Mouse (Mus musculus) liver, embryonic 11.5 days (tissue): Measurements from ENCODE around the gene Fam71e1. TPM values are rescaled to one million over a fixed set of nuclear protein-coding genes. Genes with fewer than 3 reads are reported as not detected.
A peak's percentile ranks its signal among the peaks of the same experiment; 100 is the strongest.

Experiments used
- ATAC-seq: fragments of 200-750 bp; cut with Nextera tagmentation; replicated peaks from 2 replicates; pipeline ENCODE4 v1.8.0; 2017; ENCODE audit warnings: moderate number of reproducible peaks, mild to moderate bottlenecking, moderate TSS enrichment, moderate library complexity; ENCODE audit not compliant: low FRiP score
- DNase-seq: peaks from one replicate; pipeline ENCODE4 v3.0.0-alpha.2; 2017; ENCODE audit warnings: low spot score
- H3K27ac ChIP-seq: fragments of 300-500 bp; sonication (generic); 2 replicates; pipeline ENCODE4 v1.5.1; 2014; ENCODE audit warnings: mild to moderate bottlenecking, low read depth, low read length, control low read depth
- H3K27me3 ChIP-seq: fragments of 300-500 bp; sonication (generic); replicated peaks from 2 replicates; pipeline ENCODE4 v1.6.1; 2014; ENCODE audit warnings: low read length, mixed read lengths; ENCODE audit not compliant: control insufficient read depth, insufficient read depth
- H3K36me3 ChIP-seq: fragments of 300-500 bp; sonication (generic); 2 replicates; pipeline ENCODE4 v1.6.1; 2014; ENCODE audit warnings: mild to moderate bottlenecking, low read length, moderate library complexity, mixed read lengths; ENCODE audit not compliant: control insufficient read depth, insufficient read depth
- H3K4me1 ChIP-seq: fragments of 300-500 bp; sonication (generic); replicated peaks from 2 replicates; pipeline ENCODE4 v1.6.1; 2014; ENCODE audit warnings: low read length, mixed read lengths; ENCODE audit not compliant: control insufficient read depth, insufficient read depth
- H3K4me2 ChIP-seq: fragments of 300-500 bp; sonication (generic); 2 replicates; pipeline ENCODE4 v1.6.1; 2014; ENCODE audit warnings: mild to moderate bottlenecking, control low read depth, moderate library complexity
- H3K4me3 ChIP-seq: fragments of 300-500 bp; sonication (generic); 2 replicates; pipeline ENCODE4 v1.5.1; 2014; ENCODE audit warnings: low read depth, low read length, control low read depth
- H3K9ac ChIP-seq: fragments of 300-500 bp; sonication (generic); 2 replicates; pipeline ENCODE4 v1.6.1; 2014; ENCODE audit warnings: low read depth, low read length, control low read depth
- H3K9me3 ChIP-seq: fragments of 300-500 bp; sonication (generic); 2 replicates; pipeline ENCODE4 v1.6.1; 2016; ENCODE audit warnings: low read length, inconsistent platforms, mixed read lengths; ENCODE audit not compliant: control insufficient read depth
- WGBS: fragments of 180-500 bp; shearing (Covaris S2); extraction: QIAGEN DNeasy Blood & Tissue Kit; methylation state at CpG from one replicate; pipeline ENCODE4 v1.1.7; 2014; 5-methylcytosine and 5-hydroxymethylcytosine counted together
- polyA plus RNA-seq: library from polyadenylated mRNA; unstranded; fragments of >200 nt; fragmentation: Nextera tagmentation; extraction: Ambion mirVana; gene quantifications from 2 replicates; pipeline ENCODE4 v1.2.1, GENCODE M21; 2014

Gene Fam71e1
- polyA plus RNA-seq, 1 experiment from 2014 or later, result 5.9 TPM

DNA sequence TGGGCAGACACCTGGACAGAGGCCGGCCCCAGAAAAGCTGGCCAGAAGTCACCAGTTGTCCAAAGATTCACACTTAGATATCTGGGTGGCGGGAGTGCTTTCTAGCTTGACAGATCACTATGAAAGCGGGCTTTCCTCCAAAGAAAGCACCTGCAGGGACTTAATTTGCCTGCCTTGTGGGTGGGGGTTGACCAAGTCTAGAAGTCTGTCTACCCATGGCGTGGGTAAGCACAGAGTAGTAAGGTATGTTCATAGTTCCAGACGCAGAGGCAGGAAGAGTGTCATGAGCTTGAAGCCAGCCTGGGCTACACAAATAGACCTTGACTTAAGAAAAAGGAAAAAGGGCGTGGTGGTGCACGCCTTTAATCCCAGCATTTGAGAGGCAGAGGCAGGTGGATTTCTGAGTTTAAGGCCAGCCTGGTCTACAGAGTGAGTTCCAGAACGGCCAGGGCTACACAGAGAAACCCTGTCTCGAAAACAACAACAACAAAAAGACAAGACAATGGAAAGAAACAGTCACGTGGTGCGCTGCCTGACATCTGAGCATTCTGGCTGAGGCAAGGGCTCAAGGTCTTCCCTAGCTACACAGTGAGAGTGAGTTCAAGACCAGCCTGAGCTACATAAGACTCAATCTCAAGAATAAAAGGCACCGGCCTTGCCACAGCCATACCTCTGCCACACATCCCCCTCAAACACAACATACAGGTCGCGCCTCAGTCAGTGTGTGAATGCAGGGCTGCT is 30.2 kb downstream of the Fam71e1 start:
- no peak for ATAC-seq

GRCm38 (mm10) chr7:44527483-44528398 is 31.4 kb downstream of the Fam71e1 start:
- H3K27ac ChIP-seq, result no peak overlapping the region
- DNase-seq (peak; percentile 73), ATAC-seq (peak; percentile 68)
- H3K9ac ChIP-seq, result peak overlapping the region; percentile 68; the same call in 1 of the 2 replicates
- H3K36me3 ChIP-seq, result peaks cover under 1% of the 10 kb centered on the region; the same call in 1 of the 2 replicates
- peak overlapping the region; percentile 52 for H3K4me3 ChIP-seq
- peaks cover 7% of the 10 kb centered on the region for H3K4me1 ChIP-seq
- peaks cover 50% of the 10 kb centered on the region for H3K27me3 ChIP-seq
- 4% methylated on average over 40 of the region's 40 CpGs for WGBS
- H3K4me2 ChIP-seq, result peak overlapping the region; percentile 91
- H3K9me3 ChIP-seq, result no peaks in the 10 kb centered on the region

More for the DNA sequence above, 30.2 kb downstream of the Fam71e1 start:
- DNase-seq, result no peak
- Histone ChIP-seq H3K27me3 (peaks cover 61% of the 10 kb centered on the region), H3K9me3 (no peaks in the 10 kb centered on the region), H3K36me3 (no peaks in the 10 kb centered on the region), H3K9ac (no peak overlapping the region), H3K4me3 (no peak overlapping the region), H3K4me1 (peaks cover 7% of the 10 kb centered on the region), H3K4me2 (no peak overlapping the region), H3K27ac (no peak overlapping the region)
- 79% methylated on average over 14 of the region's 14 CpGs for WGBS

DNA sequence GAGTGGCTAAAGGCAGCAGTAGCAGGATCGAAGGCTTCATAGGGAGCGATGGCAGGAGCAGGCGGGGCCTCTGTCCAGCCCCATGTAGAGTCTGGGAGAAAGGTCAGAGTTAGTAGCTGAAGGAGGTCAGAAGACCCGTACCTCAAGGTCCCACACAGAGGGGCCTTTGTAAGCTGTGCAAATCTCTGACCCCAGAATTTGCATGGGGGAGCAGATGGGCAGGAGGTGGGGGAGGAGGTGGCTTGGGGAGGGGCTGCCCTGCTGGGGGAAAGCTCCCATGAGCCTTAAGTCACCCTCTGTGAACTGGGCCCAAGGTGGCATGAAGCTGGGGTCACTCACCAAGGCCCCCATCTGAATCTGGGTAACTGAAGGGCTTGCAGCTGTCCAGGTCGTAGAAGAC is 33.1 kb downstream of the Fam71e1 start:
- Histone ChIP-seq H3K27ac (no peak overlapping the region), H3K9ac (no peak overlapping the region), H3K9me3 (no peaks in the 10 kb centered on the region), H3K36me3 (peaks cover 15% of the 10 kb centered on the region; the same call in 1 of the 2 replicates), H3K27me3 (peaks cover 32% of the 10 kb centered on the region), H3K4me3 (no peak overlapping the region), H3K4me1 (peaks cover 7% of the 10 kb centered on the region), H3K4me2 (no peak overlapping the region)
- 71% methylated on average over 5 of the region's 5 CpGs for WGBS
- DNase-seq (no peak), ATAC-seq (no peak)

DNA sequence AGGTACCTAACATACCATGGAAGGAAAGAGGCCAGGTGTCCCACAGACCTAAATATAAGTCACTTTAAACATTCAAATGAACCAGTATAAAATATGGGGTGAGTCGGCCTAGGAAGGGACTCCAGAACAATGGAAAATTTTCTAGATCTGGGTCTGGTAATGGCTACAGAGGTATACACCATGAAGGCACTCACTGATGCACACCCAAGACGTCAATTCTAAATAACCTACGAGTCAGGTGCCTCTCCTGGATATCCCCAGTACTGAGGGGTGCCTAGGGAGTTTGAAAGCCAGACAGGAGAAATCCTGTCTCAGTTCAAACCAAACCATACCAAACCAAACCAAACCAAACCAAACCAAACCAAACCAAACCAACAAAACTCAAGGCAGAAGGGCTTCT is 34.1 kb downstream of the Fam71e1 start:
- ATAC-seq (no peak), DNase-seq (no peak)
- H3K9ac ChIP-seq, result no peak overlapping the region
- H3K27ac ChIP-seq, result no peak overlapping the region
- H3K36me3 ChIP-seq, result peaks cover 15% of the 10 kb centered on the region; the same call in 1 of the 2 replicates
- no peak overlapping the region for H3K4me3 ChIP-seq
- H3K9me3 ChIP-seq, result no peaks in the 10 kb centered on the region
- peaks cover 7% of the 10 kb centered on the region for H3K4me1 ChIP-seq
- H3K27me3 ChIP-seq, result peaks cover 23% of the 10 kb centered on the region
- 75% methylated on average over 3 of the region's 3 CpGs for WGBS
- H3K4me2 ChIP-seq, result no peak overlapping the region

GRCm38 (mm10) chr7:44531207-44531606 is 34.8 kb downstream of the Fam71e1 start:
- no peak overlapping the region for H3K4me3 ChIP-seq
- peaks cover 16% of the 10 kb centered on the region for H3K27me3 ChIP-seq
- no peak overlapping the region for H3K9ac ChIP-seq
- no peak overlapping the region for H3K4me2 ChIP-seq
- peaks cover 18% of the 10 kb centered on the region; the same call in 1 of the 2 replicates for H3K36me3 ChIP-seq
- H3K9me3 ChIP-seq, result no peaks in the 10 kb centered on the region
- DNase-seq (no peak), ATAC-seq (no peak)
- no peak overlapping the region for H3K27ac ChIP-seq
- H3K4me1 ChIP-seq, result peaks cover 7% of the 10 kb centered on the region
- 42% methylated on average over 5 of the region's 5 CpGs for WGBS

DNA sequence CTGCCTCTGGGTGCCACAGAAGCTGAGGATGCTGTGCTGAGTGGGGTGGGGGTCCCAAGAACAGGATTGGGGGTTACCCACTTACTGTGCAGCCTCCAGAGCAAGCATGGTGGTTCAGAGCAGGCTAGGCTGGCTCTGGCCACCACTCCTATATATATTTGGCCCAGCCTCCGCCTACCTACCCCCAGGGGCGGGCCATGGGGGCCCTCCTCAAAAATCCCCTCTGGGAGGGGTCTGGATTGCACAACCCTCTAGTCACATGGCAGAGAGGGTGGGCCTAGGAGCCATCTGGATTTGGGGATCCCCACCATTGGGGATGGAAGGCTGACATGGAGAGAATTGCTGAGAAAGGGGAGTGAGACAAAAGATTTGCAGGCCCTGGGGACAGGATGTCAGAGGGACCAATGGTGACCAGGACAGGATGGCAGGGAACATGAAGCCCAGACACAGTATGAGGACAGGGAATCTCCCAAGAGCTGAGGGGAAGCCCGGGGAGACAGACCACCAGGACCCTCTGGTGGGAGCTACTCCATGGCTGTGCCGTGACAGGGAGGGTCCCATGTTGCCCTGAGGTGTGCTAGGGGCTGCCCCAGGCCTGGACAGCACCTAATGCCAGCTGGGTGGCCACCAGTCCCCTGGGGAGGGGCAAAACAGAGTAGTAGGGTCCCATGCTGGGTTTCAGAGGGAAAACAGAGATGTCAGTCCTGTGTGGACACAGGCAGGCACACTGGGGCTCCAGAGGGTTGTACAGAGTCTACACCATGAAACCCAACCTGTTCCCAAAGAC is 35.8 kb downstream of the Fam71e1 start, which contains the start of gene Spib:
Gene Spib (minus strand): TSS at position 126 of the 787 bp plus-strand sequence.
- H3K27ac ChIP-seq, result no peak within 1 kb of the TSS
- no peak within 1 kb of the TSS for H3K4me3 ChIP-seq
- peaks cover 7% of the 10 kb centered on the region for H3K4me1 ChIP-seq
- no peaks in the 10 kb centered on the region for H3K9me3 ChIP-seq
- H3K36me3 ChIP-seq, result peaks cover 24% of the 10 kb centered on the region
- peaks cover 8% of the 10 kb centered on the region for H3K27me3 ChIP-seq
- ATAC-seq (no peak), DNase-seq (no peak)
- H3K4me2 ChIP-seq, result no peak within 1 kb of the TSS
- WGBS, result 89% methylated on average over 4 of the region's 4 CpGs
- no peak within 1 kb of the TSS for H3K9ac ChIP-seq

DNA sequence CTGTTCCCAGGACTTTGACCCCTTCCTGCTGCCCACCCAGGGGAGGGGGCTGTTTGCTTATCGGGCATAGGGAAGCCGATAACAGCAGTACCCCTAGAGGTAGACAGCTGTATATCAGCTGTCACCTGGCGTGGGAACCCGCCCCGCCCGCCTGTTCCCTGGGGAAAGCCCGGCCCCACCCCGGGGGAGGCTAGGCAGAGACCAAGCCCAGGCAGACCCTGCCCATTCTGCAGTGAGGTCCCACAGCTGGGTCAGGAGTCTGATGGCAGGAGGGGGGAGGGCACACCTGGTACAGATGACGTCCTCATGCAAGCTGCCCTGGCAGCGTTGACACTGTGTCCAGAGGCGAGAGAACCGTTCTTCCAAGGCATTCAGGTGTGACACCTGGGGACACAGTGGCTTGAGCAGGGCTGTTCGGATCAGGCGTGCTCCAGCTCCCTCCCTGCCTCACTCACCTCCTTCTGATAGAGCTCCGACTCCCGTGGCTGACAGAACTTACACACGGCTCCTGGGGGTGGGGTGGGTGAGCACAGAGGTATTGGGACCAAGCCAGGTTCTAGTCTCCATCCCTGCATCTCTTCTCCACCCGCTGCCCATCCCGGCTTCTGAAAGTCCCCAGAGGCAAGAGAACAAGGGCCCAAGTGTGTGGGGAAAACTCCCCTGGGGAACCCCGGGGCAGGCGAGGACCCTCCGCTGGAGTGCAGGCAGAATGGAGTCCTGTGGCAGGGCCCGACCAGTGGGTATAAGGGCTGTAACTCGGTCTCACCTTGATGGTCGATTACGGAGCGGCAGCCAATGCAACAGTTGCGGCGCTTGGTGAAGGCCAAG is 36.8 kb downstream of the Fam71e1 start:
- peaks cover 34% of the 10 kb centered on the region for H3K36me3 ChIP-seq
- no peak overlapping the region for H3K27ac ChIP-seq
- DNase-seq (no peak), ATAC-seq (no peak)
- peaks cover 5% of the 10 kb centered on the region for H3K27me3 ChIP-seq
- peaks cover 2% of the 10 kb centered on the region; the same call in 1 of the 2 replicates for H3K4me1 ChIP-seq
- no peak overlapping the region for H3K4me3 ChIP-seq
- H3K9ac ChIP-seq, result no peak overlapping the region
- no peak overlapping the region for H3K4me2 ChIP-seq
- 82% methylated on average over 29 of the region's 29 CpGs for WGBS
- no peaks in the 10 kb centered on the region for H3K9me3 ChIP-seq
